Mouse (Mus musculus): ENCODE results near the gene Sbk1. TPM values are rescaled to one million over a fixed set of nuclear protein-coding genes. Genes with fewer than 3 reads are reported as not detected.

Gene Sbk1
- polyA plus RNA-seq, 1 experiment from 2014 or later, result 292 TPM

DNA sequence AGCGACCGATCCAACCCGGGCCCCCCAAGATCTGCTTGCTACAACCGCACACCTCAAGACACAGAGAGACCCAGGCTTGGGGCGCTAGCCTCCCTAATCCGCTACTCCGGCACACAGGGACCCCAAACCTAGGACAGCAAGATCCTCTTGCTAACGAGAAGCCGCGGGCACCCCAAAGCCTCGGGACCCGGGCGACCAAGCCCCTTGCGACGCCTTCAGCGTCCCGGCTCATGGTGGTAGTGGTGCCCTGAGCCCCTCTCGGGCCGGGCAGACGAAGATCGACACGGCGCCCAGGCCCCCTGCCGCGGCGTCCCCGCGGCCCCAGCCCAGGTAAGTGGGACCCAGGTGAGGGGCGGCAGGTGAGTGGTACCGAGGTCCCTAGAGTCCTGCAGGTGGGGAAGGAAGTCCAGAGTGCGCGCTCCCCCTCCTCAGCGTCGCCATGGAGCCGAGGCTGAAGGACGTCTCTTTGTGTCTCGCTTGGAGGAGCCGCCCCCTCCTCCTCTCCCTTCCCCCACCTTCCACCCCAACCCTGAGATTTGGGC is 422 bp downstream of the Sbk1 start:
- peak overlapping the region; percentile 91 for H3K4me2 ChIP-seq
- H3K27ac ChIP-seq (replicated peaks), result peak overlapping the region; percentile 98
- no peaks in the 10 kb centered on the region for H3K9me3 ChIP-seq
- ATAC-seq (ENCODE audit: low FRiP score, low read depth), result peak; percentile 46
- H3K27me3 ChIP-seq, result 0 out of 2 replicates have a peak, but pooled peaks cover 5% of the 10 kb centered on the region
- WGBS, result under 1% methylated on average over 37 of the region's 38 CpGs
- H3K4me3 ChIP-seq, result peak overlapping the region; percentile 96
- peaks cover 48% of the 10 kb centered on the region for H3K4me1 ChIP-seq (replicated peaks)
- H3K36me3 ChIP-seq, result no peaks in the 10 kb centered on the region
- H3K9ac ChIP-seq, result peak overlapping the region; percentile 100

DNA sequence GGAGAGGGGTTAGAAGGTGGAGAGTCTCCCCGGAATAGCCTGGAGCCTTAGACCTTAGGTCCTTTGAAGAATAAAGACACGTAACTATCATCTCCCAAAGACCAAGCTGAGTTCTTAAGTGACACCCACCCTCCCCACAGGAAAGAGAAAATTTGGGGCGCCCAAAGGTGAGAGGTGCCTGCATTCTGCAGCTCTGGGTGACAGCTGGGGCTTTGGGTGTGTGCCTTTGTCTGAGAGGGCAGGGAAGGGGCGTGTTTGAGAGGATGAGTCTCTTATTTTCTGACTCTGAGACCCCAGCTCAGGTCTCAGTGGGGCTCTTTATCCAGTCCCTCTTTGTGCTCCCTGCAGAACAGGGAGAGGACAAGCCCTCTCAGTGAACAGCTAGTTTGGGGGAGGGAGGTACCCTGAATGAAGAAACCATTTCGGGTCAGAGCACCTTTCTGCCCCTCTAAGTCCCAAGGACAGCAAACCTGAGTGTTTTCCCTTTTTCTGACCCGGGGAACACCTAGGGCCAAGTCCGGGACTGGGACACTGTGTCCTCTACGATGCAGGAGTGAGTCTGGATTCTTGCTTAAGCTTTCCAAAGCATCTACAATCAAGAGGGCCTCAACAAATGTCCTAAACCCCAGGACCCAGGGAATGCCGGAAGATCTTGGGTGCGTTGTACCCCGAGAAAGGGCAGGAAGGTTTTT is 1.1 kb downstream of the Sbk1 start:
- H3K4me2 ChIP-seq, result peak overlapping the region; percentile 91
- peak overlapping the region; percentile 98 for H3K27ac ChIP-seq (replicated peaks)
- 6% methylated on average over 11 of the region's 11 CpGs for WGBS
- H3K9me3 ChIP-seq, result no peaks in the 10 kb centered on the region
- H3K4me1 ChIP-seq (replicated peaks), result peaks cover 55% of the 10 kb centered on the region
- 0 out of 2 replicates have a peak, but pooled peaks cover 2% of the 10 kb centered on the region for H3K36me3 ChIP-seq
- ATAC-seq (ENCODE audit: low FRiP score, low read depth), result no peak
- H3K27me3 ChIP-seq, result no peaks in the 10 kb centered on the region
- H3K4me3 ChIP-seq, result peak overlapping the region; percentile 96
- peak overlapping the region; percentile 100 for H3K9ac ChIP-seq

DNA sequence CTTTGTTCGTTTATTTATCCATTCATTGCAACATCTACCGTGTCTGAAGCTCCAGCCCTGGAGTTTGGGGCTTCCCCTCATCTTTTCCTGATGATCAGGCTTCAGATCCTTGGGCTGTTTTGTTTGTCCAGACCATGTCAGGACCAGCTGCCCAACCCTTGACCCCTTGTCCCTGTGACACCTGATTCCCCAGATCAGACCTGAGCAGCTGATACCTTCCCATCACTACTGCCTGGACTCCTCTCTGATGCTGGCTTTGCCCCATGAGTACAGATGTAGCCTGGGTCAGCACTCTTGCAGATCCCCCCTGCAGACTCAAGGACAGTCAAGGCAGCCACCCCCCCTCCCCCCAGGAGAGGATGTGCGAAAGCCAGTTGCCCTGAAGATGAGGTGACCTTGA is 1.7 kb downstream of the Sbk1 start:
- Histone ChIP-seq H3K4me1 (replicated peaks) (peaks cover 61% of the 10 kb centered on the region), H3K27me3 (no peaks in the 10 kb centered on the region), H3K27ac (replicated peaks) (peak overlapping the region; percentile 98), H3K36me3 (0 out of 2 replicates have a peak, but pooled peaks cover 3% of the 10 kb centered on the region), H3K9me3 (no peaks in the 10 kb centered on the region), H3K4me2 (peak overlapping the region; percentile 91), H3K4me3 (peak overlapping the region; percentile 96), H3K9ac (peak overlapping the region; percentile 100)
- ATAC-seq (ENCODE audit: low FRiP score, low read depth), result no peak
- 6% methylated on average over 3 of the region's 3 CpGs for WGBS

DNA sequence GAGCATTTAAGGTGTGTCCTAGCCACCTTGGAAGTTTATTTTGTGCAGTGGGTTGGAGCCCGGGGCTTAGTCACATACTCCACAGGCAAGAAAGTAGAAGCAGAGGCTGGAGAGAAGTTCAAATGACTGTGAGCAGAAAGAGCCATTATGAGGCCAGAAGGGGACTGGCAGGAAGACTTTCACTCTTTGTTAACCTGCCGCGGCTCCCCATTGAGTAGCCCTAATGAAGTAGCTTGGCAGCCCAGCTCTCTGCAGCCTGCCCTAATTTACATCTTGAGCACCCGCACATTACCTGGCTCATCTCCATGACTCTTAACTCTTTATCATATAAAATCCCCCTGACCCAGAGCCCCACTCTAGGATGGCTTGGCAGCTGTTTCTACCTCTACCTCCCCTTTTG is 2.2 kb downstream of the Sbk1 start:
- Histone ChIP-seq H3K4me1 (replicated peaks) (peaks cover 66% of the 10 kb centered on the region), H3K36me3 (0 out of 2 replicates have a peak, but pooled peaks cover 3% of the 10 kb centered on the region), H3K9me3 (no peaks in the 10 kb centered on the region), H3K9ac (peak overlapping the region; percentile 100), H3K27me3 (no peaks in the 10 kb centered on the region), H3K27ac (replicated peaks) (peak overlapping the region; percentile 98; the same call in 1 of the 2 replicates), H3K4me2 (peak overlapping the region; percentile 91), H3K4me3 (peak overlapping the region; percentile 96)
- ATAC-seq (ENCODE audit: low FRiP score, low read depth), result no peak
- WGBS, result 3% methylated on average over 4 of the region's 4 CpGs

DNA sequence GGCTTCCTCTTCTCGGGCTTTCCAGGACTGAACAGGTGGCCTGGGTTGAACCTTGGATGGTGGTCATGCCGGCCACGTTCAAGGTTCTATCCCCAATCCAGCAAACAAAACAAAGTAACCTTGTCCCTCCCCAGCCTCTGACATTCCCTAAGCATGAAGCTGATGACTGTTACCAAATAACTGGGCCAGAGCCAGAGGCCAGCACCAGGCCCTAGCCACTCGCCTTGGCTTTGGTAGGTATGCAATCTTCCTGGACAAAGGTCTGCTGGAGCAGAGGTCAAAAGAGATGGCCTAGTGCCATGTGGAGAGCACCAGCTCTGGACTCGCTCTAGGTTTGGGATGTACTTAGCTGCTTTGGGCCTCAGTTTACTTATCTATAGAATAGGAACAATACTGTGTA is 3.3 kb downstream of the Sbk1 start:
- Histone ChIP-seq H3K36me3 (0 out of 2 replicates have a peak, but pooled peaks cover 5% of the 10 kb centered on the region), H3K4me1 (replicated peaks) (peaks cover 73% of the 10 kb centered on the region), H3K9ac (peak overlapping the region; percentile 100), H3K4me3 (peak overlapping the region; percentile 96), H3K27ac (replicated peaks) (no peak overlapping the region), H3K9me3 (no peaks in the 10 kb centered on the region), H3K27me3 (no peaks in the 10 kb centered on the region), H3K4me2 (peak overlapping the region; percentile 91)
- WGBS, result 75% methylated on average over 5 of the region's 5 CpGs
- ATAC-seq (ENCODE audit: low FRiP score, low read depth), result no peak

DNA sequence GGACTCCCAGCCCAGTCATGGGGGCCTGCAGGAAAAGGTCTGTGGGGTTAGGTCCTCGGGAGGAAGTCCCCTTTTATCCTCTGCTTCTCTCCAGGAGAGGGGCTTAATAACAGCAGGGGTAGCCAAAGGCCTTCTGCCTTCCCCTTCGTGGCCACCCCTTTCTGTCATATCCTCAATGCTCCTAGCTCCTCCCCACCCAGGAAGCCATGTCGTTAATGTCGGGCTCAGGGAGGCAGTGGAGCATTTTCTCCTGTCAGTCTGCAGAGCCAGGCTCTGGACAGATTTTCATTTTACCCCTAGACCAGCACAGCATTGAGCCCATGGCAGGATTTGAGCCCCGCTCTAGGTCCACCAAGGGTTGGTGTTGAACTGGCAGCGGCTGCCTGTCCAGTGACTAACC is 3.9 kb downstream of the Sbk1 start:
- no peak for ATAC-seq (ENCODE audit: low FRiP score, low read depth)
- Histone ChIP-seq H3K4me2 (peak overlapping the region; percentile 91), H3K36me3 (0 out of 2 replicates have a peak, but pooled peaks cover 6% of the 10 kb centered on the region), H3K9ac (peak overlapping the region; percentile 100), H3K4me1 (replicated peaks) (peaks cover 71% of the 10 kb centered on the region), H3K27ac (replicated peaks) (no peak overlapping the region), H3K9me3 (no peaks in the 10 kb centered on the region), H3K4me3 (peak overlapping the region; percentile 96), H3K27me3 (no peaks in the 10 kb centered on the region)
- WGBS, result 44% methylated on average over 6 of the region's 6 CpGs

DNA sequence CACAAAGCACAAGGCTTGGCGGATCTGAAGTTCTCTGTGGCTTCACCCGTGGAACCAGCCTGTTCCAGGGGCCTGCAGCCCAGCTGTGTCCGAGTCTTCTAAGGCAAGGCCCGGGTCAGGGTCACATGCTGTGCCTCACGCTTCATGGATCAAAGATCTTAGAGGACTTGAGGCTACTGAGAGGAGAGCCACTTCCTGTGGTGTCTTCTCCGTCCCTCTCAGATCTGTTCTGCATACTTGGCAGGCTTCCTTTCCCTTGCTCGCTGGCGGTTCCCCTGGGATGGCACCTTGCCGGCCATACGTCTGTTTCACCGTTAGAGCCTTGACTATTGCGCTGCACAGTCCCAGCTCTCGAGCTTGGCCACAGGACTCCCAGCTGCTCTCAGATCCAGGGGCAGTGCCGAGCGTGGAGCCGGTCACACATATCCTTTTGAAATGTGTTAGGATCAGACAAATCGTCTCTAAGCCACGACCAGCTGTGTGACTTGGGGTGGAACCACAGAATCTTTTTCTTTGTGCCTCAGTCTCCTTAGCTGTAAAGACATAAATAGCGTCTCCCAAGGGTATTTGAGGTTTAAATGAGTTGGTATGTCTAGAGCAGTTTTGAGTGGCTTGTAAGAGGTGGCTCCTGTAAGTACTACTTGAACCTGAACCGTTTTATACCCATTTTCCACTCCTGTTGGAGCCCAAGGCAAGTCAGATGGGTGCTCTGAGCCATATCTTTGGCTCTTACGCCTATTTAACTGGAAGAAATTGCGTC is 5.3 kb downstream of the Sbk1 start:
- H3K4me3 ChIP-seq, result peak overlapping the region; percentile 17
- H3K36me3 ChIP-seq, result 0 out of 2 replicates have a peak, but pooled peaks cover 12% of the 10 kb centered on the region
- H3K4me1 ChIP-seq (replicated peaks), result peaks cover 83% of the 10 kb centered on the region
- 42% methylated on average over 22 of the region's 22 CpGs for WGBS
- no peak for ATAC-seq (ENCODE audit: low FRiP score, low read depth)
- peak overlapping the region; percentile 91 for H3K4me2 ChIP-seq
- H3K9ac ChIP-seq, result no peak overlapping the region
- H3K9me3 ChIP-seq, result no peaks in the 10 kb centered on the region
- no peaks in the 10 kb centered on the region for H3K27me3 ChIP-seq
- H3K27ac ChIP-seq (replicated peaks), result no peak overlapping the region

DNA sequence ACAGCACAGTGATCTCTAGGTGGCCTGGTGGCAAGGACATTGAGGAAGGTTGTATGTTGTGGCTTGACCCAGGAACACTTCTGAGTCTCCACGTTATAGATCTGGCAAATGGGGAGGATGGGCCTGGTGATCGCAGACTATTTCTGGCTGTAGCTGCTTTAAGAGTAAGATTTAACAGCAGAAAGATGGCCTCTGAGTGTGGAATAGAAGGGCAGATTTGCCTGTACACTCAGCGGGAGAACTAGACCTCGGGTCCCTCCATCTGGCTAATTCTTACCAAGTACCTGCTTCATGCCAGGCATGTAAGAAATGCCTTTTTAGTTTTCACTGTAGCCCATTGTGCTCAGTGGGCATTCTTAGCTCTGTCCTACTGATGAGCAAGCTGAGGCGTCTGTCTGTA is 6.4 kb downstream of the Sbk1 start:
- Histone ChIP-seq H3K4me2 (peak overlapping the region; percentile 91), H3K27ac (replicated peaks) (no peak overlapping the region), H3K27me3 (no peaks in the 10 kb centered on the region), H3K4me3 (no peak overlapping the region), H3K4me1 (replicated peaks) (peaks cover 89% of the 10 kb centered on the region), H3K36me3 (0 out of 2 replicates have a peak, but pooled peaks cover 12% of the 10 kb centered on the region), H3K9me3 (no peaks in the 10 kb centered on the region), H3K9ac (no peak overlapping the region)
- 84% methylated on average over 5 of the region's 5 CpGs for WGBS
- no peak for ATAC-seq (ENCODE audit: low FRiP score, low read depth)

DNA sequence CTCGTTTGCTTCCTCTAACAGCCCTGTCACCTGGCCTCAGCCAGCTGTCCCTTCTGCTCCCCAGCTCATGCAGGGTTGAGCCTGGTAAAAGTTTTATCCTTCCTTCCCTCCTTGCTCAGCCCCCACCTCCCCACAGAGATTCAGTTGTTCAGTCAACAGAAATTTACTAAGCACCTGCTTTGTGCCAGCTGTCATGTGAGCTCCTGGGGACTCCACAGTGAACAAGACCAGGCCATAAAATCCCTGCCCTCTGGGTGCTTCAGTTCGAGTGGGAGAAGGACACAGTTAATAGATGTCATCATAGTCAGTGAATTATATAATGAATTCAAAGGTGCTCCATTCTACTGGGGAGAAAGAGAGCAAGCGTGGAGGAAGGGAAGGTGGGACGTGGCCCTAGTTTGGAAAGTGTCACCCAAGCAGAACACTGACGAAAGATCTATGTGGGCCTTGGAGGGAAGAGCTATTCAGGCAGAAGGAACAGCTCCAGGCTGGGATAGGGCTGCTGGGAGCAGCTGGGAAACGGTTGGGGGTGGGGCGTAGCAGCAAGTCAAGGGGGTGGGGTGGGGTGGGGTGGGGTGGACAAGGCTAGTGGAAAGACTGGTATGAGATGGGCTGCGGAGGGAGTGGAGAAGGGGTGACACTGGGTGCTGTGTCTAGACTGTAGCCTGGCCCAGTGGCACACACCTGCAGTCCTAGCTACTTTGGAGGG is 7.5 kb downstream of the Sbk1 start:
- Histone ChIP-seq H3K36me3 (0 out of 2 replicates have a peak, but pooled peaks cover 12% of the 10 kb centered on the region), H3K4me2 (0 out of 2 replicates have a peak overlapping the region, but pooled peaks have one; percentile 5), H3K27me3 (no peaks in the 10 kb centered on the region), H3K4me1 (replicated peaks) (peaks cover 92% of the 10 kb centered on the region), H3K27ac (replicated peaks) (no peak overlapping the region), H3K9me3 (no peaks in the 10 kb centered on the region), H3K9ac (no peak overlapping the region), H3K4me3 (no peak overlapping the region)
- WGBS, result 57% methylated on average over 8 of the region's 8 CpGs
- ATAC-seq (ENCODE audit: low FRiP score, low read depth), result no peak

DNA sequence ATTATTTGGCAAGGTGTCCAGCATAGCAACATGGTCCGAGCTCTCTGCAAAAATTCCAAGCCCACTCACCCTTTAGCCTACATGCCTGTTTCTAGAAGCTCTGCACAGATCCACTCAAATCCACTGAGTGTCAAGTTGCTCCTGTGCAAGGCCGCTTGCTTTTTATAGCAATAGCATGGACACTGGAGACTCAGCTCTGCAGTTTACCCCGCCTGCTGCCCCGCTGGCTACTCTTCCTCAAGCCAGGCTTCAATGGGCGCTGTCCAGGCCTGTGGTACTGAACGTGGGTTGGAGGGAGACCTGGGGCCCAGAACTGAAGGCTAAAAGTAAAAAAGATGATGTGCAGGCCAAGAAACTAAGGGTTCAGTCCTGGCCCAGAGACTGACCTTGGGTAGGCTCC is 8.3 kb downstream of the Sbk1 start:
- WGBS, result 67% methylated on average over 6 of the region's 6 CpGs
- Histone ChIP-seq H3K4me3 (no peak overlapping the region), H3K27me3 (no peaks in the 10 kb centered on the region), H3K27ac (replicated peaks) (no peak overlapping the region), H3K9ac (no peak overlapping the region), H3K36me3 (0 out of 2 replicates have a peak, but pooled peaks cover 12% of the 10 kb centered on the region), H3K9me3 (no peaks in the 10 kb centered on the region), H3K4me2 (no peak overlapping the region), H3K4me1 (replicated peaks) (peaks cover 92% of the 10 kb centered on the region)
- ATAC-seq (ENCODE audit: low FRiP score, low read depth), result no peak

DNA sequence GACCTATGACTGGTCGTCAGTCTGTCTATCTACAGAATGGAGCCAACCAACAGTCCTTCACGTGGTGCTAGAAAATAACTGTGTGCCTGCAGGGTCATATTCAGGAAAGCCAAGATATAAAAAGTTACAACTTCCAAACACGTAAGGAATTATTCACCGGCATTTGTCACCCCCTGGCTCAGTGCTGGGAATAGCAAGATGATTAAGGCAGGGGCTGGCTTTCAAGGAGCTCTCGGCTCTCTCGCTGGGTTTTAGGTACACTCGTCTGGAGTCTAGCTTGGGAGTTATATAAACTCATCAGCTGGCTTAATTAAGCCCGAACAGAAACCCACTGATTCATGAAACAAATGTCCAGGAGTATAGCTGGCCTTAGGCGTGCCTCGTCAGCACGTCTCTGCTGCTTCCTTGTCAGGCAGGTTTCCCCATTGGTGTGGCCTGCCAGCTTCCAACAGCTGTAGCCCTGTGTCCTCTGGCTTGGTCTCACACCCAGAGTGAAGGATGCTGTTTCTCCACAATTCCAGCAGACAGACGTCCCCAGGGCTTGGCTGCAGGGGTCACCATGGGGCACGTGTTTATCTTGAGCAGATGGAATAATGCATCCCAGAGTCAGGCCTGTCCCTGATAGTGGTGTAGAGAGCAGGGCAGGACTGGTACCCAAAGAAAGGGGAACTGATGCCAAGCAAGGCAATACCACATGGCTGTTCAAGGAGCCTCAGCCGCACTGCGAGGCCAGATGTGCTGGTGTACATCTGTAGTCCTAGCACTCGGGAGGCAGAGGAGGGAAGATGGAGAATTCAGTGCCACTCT is 9.7 kb downstream of the Sbk1 start:
- H3K9ac ChIP-seq, result no peak overlapping the region
- no peak for ATAC-seq (ENCODE audit: low FRiP score, low read depth)
- WGBS, result 70% methylated on average over 16 of the region's 16 CpGs

More for the DNA sequence above, 9.7 kb downstream of the Sbk1 start:
- Histone ChIP-seq H3K4me2 (no peak overlapping the region), H3K9me3 (no peaks in the 10 kb centered on the region), H3K27me3 (no peaks in the 10 kb centered on the region), H3K4me1 (replicated peaks) (peaks cover 92% of the 10 kb centered on the region), H3K4me3 (no peak overlapping the region), H3K36me3 (peaks cover 20% of the 10 kb centered on the region), H3K27ac (replicated peaks) (no peak overlapping the region)
